Mouse (Mus musculus): ENCODE measurements around the gene Lmtk3.

Lmtk3 gene

DNA sequence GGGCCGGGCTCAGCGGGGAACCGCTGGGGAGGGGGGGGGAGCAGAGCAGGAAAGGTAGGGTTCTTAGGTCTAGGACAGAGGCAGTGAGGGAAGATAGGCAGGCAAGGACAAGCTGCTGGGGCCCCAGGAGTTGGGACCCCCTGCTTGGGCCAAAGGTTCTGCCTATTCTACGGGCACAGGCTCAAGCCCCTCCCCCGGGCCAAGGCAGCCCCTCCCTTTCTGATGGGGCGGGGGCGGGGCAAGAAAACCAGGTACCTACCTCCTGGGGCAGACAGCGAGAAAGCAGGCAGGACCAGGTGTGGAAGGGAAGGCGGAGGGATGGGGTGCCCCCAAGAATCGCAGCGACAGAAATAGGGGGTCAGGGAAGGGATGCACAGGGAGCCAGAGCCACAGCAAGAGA, 24.9 kb downstream of the Lmtk3 start:
- no peak for DNase-seq (ENCODE audit: low read depth, low spot score)

DNA sequence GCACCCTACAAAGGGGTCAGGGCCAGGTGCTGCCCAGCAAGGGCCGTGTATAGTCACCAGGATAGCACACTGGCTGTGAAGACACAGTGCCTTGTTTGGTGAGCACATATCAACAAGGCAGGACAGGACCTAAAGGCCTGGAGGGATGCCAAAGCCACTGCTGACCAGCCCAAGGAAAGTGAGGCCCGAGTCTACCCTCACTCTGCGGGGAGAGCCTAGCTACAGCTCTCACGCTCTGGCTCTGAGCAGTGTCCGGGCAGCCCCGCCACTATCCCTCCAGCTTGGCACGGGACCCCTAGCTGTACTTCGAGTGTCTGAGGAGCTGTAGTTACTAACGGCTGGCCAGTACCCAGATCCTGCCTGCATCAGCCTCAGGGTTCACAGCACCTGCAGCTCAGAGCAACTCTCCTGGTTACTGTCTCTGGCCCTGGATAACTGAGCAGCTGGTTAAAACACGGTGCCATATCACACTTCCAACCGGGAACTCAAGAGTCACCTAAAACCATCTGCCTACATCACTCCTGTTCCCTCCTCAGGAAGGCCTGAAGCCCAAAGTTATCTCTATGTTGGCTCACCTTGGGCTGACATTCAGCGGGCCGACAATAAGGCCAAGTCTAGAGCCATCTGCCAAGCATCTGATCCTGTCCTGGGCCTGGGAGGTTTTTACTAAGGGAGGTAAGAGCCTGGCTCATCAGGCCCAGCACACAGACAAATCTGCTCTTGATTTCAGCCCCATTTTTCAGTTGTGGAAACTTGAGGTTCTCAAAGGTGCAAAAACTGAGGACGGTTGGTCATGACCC, 25.9 kb downstream of the Lmtk3 start:
- no peak for DNase-seq (ENCODE audit: low read depth, low spot score)

DNA sequence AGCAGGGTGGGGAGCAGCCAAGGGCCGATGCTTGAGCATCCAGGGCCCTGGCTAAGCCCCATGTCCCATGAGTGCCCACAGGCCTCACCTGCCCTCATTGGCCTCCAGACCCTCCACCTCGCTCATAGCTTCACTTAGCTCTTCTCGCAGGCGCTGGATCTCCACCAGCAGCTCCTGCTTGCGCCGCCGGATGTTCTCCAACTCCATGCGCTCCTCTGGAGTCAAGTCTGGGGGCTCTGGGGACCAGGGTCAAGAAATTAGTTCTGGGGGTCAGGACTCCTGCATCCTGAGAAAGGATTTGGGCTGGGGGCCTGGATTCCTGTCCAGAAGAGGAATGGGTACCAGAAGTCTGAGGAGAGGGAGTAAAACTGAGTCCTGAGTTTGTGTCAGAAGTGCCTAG, 29.4 kb downstream of the Lmtk3 start:
- no peak for DNase-seq (ENCODE audit: low read depth, low spot score)

DNA sequence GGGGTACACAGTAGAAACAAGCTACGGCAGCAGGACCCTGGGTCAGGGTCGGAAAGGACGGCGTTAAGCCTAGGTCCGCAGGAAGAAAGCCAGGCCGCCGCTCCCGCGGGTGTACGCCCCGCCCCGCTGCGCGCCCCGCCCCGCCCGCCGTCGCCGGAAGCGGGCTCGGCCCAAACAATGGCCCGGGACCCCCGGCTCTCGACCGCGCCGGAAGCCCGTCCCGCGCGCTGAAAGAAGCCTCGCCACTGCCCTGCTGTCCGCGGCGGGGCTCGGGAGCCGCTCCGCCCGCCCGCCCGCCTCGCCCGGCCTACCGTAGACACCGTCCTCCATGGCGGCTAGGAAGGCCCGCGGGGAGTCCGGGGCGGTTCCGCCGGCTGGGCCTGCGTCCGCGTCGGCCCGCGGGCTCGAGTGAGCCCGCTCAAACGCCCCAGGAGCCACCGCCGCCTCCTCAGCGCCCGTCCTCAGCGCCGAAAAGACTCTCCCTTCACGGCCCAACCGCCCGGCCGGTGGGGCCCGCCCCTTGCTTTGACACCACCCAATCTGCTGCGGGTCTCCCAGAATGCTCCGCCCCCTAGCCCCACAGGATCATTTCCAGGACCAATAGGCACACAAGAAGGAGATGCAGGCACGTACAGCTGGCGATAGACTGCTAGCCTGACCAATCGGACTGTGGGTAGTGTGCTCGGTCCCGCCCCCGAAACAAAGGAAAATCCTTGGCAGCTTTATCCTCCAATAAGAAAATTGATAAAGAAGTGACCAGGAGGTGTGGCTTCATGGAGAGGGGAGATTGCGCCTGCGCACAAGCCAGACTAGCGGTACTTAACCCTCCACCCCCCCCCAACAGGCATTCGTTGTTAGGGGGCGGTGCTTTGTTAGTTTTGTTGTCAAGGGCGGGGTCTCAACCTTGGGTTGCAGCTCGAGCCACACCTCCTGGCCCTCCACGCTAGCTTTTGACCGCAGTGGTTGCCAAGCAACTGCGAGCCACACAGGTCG, 30.5 kb downstream of the Lmtk3 start, which contains the start of gene Cyth2:
Cyth2 (minus strand) TSS at position 795 of the 993 bp plus-strand sequence.
- peak; percentile 99 for DNase-seq (ENCODE audit: low read depth, low spot score)

DNA sequence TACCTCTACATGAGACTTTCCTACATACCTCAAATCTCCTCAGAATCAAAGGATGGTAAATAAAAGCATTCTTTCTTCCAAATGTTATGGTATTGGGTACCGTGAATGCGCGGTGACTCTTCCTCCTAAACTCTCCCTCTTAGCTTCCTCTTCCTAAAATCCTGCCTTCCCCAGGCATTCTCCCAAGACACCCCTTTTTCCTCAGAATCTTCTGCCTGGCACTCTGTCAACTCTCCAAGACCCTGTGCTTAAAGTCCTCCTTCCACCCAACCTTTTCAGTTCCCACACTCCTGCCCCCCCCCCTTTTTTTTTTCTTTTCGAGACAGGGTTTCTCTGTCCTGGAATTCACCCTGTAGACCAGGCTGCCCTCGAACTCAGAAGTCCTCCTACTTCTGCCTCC, 31.3 kb downstream of the Lmtk3 start:
- DNase-seq (ENCODE audit: low read depth, low spot score): no peak

DNA sequence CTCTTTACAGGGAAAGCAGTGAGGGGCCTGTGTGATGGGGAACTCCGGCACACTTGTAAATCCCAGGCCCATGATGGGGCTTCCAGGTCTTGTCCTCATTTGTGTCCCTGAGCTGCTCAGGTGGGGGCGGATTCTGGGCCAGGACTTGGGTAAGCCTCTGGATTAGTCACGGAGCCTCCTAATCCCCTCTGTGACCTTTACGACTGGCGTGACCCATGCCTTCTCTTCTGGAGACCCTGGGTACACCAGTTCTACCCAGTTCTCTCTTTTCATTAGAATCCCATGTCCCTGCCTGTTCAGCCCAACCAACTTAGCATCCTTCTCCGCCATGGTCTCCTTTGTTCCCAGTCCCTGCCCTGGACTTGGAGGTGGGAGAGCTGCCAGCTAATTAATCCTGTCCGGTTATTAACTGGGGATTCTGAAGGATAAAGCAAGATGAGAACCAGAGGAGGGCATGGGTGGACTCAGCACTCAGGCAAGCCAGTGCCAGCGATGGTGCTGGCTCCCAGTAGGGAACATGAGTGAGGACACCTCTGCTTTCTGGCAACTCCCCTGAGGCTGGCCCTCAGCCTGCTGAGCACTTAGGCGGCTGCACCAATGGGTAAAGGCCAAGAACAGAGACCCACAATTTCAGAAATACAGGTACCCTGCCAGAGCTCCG, 31.9 kb downstream of the Lmtk3 start:
- DNase-seq (ENCODE audit: low read depth, low spot score): no peak

DNA sequence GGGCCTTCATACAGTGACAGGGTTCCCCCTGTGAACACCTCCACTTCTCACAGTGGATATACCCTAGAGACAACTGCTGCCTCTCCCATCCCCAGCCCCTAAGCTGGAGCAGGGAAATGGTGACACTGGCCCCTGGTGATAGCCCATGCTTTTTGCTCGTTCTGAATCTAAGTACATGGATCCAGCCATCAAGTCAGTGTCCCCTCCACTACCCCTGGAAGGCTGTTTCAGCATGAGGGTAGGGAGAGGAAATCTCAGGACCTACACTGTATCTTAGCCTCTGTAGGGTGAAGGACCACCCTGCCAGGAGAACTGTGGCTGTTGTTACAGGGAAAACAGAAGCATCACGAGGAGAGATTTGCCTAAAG, 32.4 kb downstream of the Lmtk3 start:
- no peak for DNase-seq (ENCODE audit: low read depth, low spot score)

DNA sequence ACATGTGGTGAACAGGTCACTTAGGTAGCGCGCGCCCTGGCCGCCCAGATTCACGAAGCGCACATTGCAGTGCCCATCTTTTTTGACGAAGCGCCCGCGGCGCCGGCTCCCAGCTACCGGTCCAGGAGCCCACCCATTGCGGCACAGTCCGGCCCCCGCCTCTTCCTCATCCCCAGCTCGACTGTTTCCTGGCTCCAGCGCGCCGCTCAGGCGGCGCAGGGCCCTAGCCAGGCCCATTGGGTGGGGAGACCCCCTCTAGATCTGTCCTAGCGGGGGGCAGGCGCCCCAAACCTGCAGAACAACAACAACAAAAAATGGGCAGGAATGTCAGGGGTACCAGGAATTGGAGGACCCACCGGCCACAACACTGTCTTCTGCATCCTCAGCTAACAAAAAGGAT, 36.3 kb downstream of the Lmtk3 start:
- DNase-seq (ENCODE audit: low read depth, low spot score): no peak

DNA sequence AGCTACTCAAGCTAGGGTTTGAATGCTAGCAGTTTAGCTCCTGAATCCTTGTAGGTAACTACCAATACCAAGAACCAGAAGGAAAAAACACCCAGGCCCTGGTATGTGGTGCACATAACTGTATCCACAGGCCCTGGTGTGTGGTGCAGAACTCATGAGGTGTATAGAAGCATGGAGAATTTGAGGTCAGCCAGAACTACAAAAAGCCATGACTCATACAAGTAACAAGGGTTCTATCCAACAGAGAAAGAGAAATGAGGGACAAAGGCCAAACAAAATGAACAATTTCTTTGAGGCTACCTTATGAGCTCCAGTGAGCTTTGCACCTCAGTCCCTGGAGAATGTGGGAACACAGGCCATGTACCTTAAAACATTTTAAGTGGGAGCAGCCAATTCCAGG, 37.4 kb downstream of the Lmtk3 start:
- no peak for DNase-seq (ENCODE audit: low read depth, low spot score)

DNA sequence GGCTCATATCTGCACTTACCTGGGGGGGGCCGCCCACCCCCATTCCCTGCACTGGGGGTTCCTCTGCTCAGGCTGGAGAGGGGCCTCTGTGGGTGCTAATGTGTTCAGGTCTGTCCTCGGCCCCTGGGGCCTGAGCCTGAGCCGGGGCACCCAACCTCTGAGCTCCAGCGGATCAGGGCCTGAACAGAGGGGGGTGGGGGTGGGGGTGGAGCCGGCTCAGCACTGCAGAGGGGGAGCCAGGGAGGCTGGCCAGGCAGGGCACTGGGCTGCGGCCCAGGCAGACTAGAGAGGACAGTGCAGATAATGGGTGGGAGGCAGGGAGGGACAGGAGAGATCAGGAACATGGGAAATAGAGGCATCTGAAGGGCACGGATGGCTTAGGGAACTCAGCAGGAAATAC, 41.1 kb downstream of the Lmtk3 start, which contains the start of gene Kcnj14:
Kcnj14 (minus strand) TSS at position 185 of the 400 bp plus-strand sequence.
- no peak for DNase-seq (ENCODE audit: low read depth, low spot score)

DNA sequence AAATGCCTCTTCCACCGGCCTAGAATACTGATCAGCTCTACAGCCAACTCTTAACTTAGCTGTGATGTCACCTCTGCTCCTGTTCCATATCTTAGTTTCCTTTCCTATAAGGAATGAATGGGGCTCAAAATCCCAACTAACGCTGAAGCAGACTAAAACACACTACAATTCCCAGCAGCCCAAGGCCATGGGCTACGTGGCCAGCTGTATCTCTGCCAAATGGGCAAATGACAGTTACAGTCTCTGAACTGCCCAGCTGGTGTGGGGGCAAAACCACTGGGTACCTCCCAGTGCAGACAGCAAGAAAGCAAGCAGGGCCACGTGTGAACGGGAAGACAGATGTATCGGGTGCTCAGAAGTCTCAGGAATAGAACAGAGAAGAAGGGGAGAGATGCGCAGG, 43.1 kb downstream of the Lmtk3 start:
- no peak for DNase-seq (ENCODE audit: low read depth, low spot score)

DNA sequence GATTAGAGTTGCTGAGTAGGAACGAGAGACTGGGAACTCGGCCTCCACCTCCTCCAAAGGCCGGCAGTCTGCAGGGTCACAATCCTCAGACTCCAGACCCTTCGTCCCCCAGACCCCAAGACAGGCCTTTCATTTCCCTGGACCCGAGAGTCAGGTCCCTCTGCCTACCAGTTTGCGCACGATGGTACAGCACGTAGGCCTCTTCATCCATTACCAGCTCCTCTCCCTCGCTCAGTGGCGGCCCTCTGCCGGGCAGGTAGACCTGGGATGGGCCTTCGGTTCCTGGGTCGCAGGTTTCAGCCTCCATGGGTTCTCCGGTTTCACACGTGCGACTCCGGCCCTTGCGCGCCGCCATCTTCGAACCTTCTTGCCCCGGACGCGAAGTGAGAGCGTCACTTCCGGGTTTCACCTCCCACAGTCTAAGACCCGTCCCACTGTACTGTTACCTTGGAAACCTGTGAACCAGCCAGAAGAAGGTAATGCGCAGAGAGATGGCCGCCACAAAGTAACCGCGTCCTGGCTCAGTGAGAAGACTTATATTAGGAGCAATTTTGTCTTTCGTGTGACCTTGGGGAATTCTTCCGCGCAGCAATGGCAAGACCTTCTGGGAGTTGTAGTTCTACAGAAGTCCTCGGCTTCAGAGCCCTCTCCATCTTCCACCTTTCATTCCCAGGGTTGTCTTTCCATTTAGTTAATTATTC, 47.0 kb downstream of the Lmtk3 start, which contains the start of gene Grwd1:
Grwd1 (minus strand) TSS at position 518 of the 701 bp plus-strand sequence.
- DNase-seq (ENCODE audit: low read depth, low spot score): peak; percentile 94

DNA sequence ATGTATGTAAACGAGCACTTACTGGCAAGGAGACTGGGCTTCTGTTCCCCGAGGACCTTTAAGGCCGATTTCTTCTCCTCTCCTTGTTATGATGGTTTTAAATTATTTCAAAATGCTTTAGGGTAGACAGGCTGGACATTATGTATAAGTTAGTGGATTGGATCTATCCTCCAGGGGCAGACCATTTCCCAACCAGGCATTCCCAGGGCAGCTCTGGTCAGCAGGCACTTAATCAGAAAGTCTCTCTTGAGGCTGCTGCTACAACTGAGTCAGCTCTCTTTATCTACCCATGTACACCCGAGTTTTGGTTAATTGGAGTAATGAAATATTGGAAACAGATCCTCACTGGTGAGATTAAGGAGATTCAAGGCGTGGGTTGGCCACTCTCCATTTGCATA, 47.6 kb downstream of the Lmtk3 start:
- DNase-seq (ENCODE audit: low read depth, low spot score): no peak

DNA sequence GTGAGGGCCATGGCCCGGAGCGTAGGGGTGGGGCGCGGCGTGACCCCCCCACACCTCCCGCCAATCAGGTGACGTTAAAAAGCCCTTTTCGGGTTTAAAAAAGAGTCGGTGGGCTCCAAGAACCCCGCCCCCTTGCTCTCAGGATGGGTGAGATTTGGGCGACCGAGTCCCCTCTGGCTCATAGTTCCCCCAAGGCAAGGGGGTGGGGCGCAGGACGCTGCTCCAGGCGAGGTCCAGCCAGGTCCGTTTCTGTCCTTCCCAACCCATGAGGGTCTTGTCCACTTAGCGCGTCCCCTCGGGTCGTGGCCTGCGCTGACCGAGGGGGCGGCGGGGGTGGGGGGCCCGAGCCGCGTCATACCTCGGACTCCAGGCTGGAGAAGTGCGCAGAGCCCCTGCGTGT, 48.9 kb downstream of the Lmtk3 start:
- DNase-seq (ENCODE audit: low read depth, low spot score): no peak

DNA sequence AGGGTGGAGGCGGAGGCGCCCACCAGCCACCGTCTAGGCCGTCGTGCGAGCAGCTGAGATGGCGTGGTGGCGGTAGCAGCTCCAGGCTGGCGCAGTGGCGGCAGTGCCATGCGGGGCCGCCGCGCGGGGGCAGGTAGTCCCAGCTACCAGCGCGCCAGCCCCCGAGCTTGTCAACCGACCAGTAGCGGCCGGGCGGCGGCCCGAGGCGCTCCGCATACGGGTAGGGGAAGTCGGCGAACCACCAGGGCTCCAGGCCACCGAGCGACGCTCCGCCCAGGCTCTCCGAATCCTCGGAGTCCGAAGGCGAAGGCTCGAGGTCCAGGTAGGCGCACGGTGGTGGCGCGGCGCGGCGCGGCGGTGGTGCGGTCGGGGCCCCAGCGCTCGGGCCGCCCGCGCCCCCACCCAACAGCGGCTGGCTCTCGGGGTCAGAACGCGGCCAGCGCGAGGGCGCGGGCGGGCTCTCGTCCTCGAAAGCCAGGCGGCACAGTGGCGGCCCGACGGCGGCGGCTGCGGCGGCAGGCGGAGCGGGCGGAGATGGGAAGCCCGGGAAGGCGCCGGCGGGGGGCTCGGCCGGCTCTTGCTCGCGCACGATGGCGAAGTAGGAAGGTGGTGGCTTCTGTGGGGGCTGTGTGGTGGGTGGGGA, 49.7 kb downstream of the Lmtk3 start:
- DNase-seq (ENCODE audit: low read depth, low spot score): no peak

DNA sequence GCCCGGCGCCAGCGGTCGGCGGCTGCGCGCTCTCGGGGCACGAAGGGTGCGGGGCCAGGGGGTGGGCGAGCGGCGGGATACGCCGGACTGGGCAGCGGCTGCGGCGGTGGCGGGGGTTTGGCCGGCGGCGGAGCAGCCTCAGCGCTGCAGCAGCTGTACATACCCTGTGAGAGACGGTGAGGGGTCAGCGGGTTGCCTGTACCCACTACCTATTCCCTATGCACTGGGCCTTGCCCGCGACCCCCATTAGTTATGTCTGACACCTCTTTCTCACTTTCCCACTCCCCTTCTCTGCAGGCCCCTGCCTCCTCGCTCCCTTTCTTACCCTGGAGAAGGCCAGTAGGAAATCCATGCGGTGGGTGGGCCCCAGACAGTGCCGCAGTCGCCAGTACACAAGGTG, 50.4 kb downstream of the Lmtk3 start:
- DNase-seq (ENCODE audit: low read depth, low spot score): no peak

DNA sequence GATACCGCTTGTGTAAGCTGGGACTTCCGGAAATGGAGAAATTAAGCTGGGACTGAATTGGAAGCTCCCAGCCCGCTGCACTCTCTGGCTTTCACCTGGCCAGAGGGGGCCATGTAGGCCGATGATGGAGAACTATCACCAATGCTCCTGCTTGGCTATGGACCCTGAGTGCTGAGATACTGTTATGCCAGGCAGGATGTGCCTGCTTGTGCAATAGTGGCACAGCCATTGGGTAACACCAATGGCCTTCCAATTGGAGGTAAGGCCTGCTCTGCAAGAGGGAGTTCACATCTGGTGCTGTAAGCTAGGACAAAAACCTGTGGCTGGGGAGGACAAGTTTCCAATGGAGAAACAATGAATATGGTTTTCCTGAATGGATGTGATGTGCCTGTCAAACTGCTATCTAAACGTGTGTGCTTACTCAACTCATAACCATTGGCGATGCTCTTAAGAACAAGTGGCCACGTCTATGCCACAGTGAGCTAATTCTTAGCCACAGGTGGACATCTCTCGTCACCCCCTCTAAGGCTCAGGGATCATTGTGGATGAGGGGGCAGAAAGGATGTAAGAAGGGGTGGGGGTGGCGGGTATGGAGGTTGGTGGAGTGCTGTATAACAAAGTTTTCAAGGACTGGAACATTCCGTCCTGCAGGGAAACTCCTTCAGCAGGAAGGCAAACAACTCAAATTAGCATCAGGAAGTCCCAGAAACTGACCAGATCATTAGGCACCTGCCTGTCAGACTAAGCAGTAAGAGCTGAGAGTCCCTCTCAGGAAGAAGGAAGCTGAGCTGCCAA, 59.6 kb downstream of the Lmtk3 start:
- DNase-seq (ENCODE audit: low read depth, low spot score): no peak

DNA sequence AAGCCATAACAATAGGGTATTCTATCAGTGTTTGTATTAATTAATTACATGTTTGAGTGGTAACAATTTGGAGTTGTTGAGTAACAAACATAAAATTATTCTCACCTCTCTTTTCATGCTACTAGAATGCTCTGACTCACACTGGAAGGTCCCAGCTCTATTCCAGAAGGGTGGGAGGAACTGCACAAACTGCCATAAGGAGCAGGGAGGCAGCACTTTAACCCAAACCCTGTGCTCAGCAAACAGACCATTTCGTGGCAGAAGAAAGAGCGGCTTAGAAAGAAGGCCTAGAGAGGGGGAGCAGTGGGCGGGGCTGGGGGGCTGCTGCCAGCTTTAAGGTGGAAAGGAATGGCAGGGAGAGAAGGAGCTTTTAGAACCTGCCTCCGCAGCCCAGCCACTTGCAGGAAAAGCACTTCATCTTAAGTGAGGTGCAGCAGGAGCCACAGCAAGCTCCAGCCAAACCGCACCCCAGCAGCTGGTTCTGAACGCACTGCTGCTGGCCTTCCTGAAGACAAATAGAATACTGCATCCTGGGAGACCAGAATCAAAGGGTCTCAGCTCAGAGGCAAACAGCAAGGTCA, 65.0 kb downstream of the Lmtk3 start:
- no peak for DNase-seq (ENCODE audit: low read depth, low spot score)

DNA sequence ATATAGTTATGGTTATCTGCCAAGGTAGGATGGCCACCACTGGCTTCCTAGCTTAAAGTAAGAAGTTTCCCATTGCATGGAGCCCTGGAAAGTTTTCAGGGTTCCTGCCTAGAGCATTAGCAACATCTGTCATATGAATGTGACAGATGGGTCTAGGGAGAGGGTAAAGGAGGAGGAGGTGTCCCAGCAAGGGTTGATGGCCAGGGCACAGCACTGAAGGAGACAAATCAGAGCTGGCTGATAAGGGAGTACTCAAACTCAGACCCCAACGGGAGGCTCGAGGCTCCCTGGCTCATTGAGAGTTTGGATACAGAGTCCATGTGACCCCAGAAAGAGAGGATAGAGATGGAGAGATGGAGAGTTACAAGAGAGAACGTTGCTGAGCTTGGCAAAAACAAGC, 67.1 kb downstream of the Lmtk3 start:
- DNase-seq (ENCODE audit: low read depth, low spot score): no peak

DNA sequence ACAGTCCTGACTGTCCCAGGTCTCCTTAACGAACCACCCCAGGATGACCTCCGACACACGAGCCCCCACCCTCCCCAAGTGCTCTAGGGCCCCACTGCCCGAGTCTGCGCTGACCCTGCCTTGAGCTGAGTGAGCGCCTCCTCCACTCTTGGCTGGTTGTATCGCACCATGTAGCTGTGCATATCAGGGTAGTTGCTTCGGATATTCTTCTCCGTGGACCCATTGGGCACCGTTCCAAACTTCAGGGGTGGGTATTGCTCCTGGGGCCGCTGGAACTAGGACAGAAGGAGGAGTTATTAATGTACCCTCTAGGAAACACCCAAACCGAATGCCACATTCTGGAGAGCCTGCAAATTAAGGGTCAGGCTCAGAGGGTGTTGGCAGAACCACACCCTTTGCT, 69.6 kb downstream of the Lmtk3 start:
- no peak for DNase-seq (ENCODE audit: low read depth, low spot score)

All from mesoderm, embryonic 11.5 days (tissue).